Mouse (Mus musculus) left cerebral cortex, adult 18-20 months (tissue): ENCODE results near the gene Mtus2. TPM values are rescaled to one million over a fixed set of nuclear protein-coding genes. Genes with fewer than 3 reads are reported as not detected.

Experiments used
- total RNA-seq, 2 experiments: library from RNA; stranded (reverse); gene quantifications; 2 replicates each; pipeline ENCODE4 v1.2.3; 2021

Gene Mtus2
- total RNA-seq, 2 experiments from 2014 or later = 37.8 to 39.5 TPM

Other genes with a start within 250 kb of the Mtus2 start
- gene Flt1, start 231.3 kb upstream of the Mtus2 start, total RNA-seq = 10 to 100 TPM; 32.8 to 35.4 TPM
- 100 to 1,000 TPM; 190 to 199 TPM for gene Pomp, start 96.9 kb upstream of the Mtus2 start, total RNA-seq
- 1 to 10 TPM; 6.9 to 7.1 TPM for gene Slc46a3, start 62.5 kb upstream of the Mtus2 start, total RNA-seq